Mouse (Mus musculus) adrenal gland, postnatal 10 days (tissue): ENCODE measurements around the gene Dtd1. TPM values are rescaled to one million over a fixed set of nuclear protein-coding genes. Genes with fewer than 3 reads are reported as not detected.
A peak's percentile ranks its signal among the peaks of the same experiment; 100 is the strongest.

Source experiments
- DNase-seq: peaks from one replicate; pipeline ENCODE4 v3.0.0; 2021; ENCODE audit warnings: mixed read lengths
- microRNA-seq: library from miRNA; unstranded; fragments of <30 nt; microRNA quantifications from one replicate; pipeline ENCODE4 v1.2.0, GENCODE M21; 2021
- total RNA-seq, 2 experiments: library from RNA; stranded (reverse); gene quantifications; 2 replicates each; pipeline ENCODE4 v1.2.3; 2021

Dtd1 gene
- total RNA-seq, 2 experiments from 2014 or later = 17.9 to 22.6 TPM

GRCm38 (mm10) chr2:144769118-144769496 lies 169.4 kb downstream of the Dtd1 start:
- no peak for DNase-seq

GRCm38 (mm10) chr2:144769556-144769955 lies 169.9 kb downstream of the Dtd1 start:
- no peak for DNase-seq

GRCm38 (mm10) chr2:144770452-144770941 lies 170.8 kb downstream of the Dtd1 start:
- no peak for DNase-seq

GRCm38 (mm10) chr2:144771841-144772240 lies 172.1 kb downstream of the Dtd1 start:
- no peak for DNase-seq

GRCm38 (mm10) chr2:144774636-144775160 lies 175.0 kb downstream of the Dtd1 start:
- no peak for DNase-seq

GRCm38 (mm10) chr2:144775626-144776025 lies 175.9 kb downstream of the Dtd1 start:
- DNase-seq = no peak

- no peak for DNase-seq
Measured at GRCm38 (mm10) chr2:144779263-144779662, 179.6 kb downstream of the Dtd1 start.

GRCm38 (mm10) chr2:144780731-144781130 lies 181.0 kb downstream of the Dtd1 start:
- peak; percentile 14 for DNase-seq

GRCm38 (mm10) chr2:144781871-144782270 lies 182.2 kb downstream of the Dtd1 start:
- no peak for DNase-seq

GRCm38 (mm10) chr2:144782481-144782880 lies 182.8 kb downstream of the Dtd1 start:
- no peak for DNase-seq

GRCm38 (mm10) chr2:144783190-144783589 lies 183.5 kb downstream of the Dtd1 start:
- no peak for DNase-seq

- DNase-seq = no peak
Measured at GRCm38 (mm10) chr2:144783831-144784230, 184.1 kb downstream of the Dtd1 start.

GRCm38 (mm10) chr2:144791671-144792294 lies 192.1 kb downstream of the Dtd1 start:
- DNase-seq = no peak

GRCm38 (mm10) chr2:144797515-144797914 lies 197.8 kb downstream of the Dtd1 start:
- DNase-seq = no peak

- no peak for DNase-seq
Measured at GRCm38 (mm10) chr2:144807766-144808754, 208.4 kb downstream of the Dtd1 start.

Small RNA genes within 50 kb of the gene (microRNA-seq; reads per million reads assigned to microRNA genes)
- gene Gm24823 = not detected

Other genes with a start within 250 kb of the Dtd1 start
- 10 to 100 TPM; 23.8 to 28.8 TPM for gene Kat14, start 230.9 kb upstream of the Dtd1 start, total RNA-seq
- 1 to 10 TPM; 5.9 to 8.6 TPM for gene Pet117, start 230.9 kb upstream of the Dtd1 start, total RNA-seq
- 1 to 10 TPM in 1 of 2 experiments, under 1 TPM in 1; 0.99 to 3.5 TPM for gene Dzank1, start 72.5 kb upstream of the Dtd1 start, total RNA-seq
- gene Polr3f, start 72.2 kb upstream of the Dtd1 start, total RNA-seq = 10 to 100 TPM; 17.0 to 20.7 TPM
- gene Rbbp9, start 49.0 kb upstream of the Dtd1 start, total RNA-seq = 10 to 100 TPM; 26.0 to 27.3 TPM
- 10 to 100 TPM; 55.0 to 66.7 TPM for gene Sec23b, start 43.7 kb upstream of the Dtd1 start, total RNA-seq
- gene Smim26, start 5.8 kb upstream of the Dtd1 start, total RNA-seq = 10 to 100 TPM; 56.0 to 56.6 TPM
- not detected for gene Scp2d1, start 223.8 kb downstream of the Dtd1 start, total RNA-seq